Mouse (Mus musculus) cerebellum, adult 9-11 months (tissue): ENCODE measurements around the gene Ptp4a2.
"Not testable (repeated sequence)": the region's sequence is repeated elsewhere in the genome, so short reads cannot be mapped to it uniquely, and the experiment has no call there.

Experiments
- DNase-seq: peaks from one replicate; pipeline ENCODE4 v3.0.0; 2022

Gene Ptp4a2

DNA sequence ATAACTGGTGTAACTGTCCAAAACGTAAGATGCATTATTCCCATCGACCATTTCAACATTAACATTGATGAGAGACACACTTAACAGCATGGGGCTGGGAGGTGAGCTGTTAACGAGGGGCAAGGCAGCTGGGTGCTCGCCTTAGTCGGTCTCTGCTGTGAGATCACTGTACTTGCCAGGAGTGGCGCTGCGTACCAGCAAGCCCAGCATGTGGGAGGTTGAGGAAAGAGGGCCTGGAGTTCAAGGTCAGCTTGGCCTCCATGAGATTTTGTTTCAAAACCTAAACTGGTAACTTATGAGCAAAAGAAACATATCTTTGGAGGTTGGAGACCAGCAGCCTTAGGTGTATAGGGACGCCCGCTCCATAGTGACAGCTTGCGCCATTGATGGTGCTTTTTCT is 78.6 kb downstream of the Ptp4a2 start:
- no peak for DNase-seq

DNA sequence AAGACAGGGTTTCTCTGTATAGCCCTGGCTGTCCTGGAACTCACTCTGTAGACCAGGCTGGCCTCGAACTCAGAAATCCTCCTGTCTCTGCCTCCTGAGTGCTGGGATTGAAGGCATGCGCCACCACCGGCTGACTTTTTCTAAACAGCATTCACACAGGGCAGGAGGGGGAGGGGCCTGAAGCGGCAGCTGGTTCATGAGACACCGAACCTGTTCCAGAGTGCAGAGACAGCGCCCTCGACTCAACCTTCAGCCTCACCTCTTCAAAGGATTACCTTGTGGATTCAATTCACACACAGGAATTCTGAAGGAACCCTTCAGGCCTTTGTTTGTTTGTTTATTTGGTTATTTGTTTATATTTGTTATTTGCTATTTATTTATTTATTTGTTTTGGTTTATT is 79.1 kb downstream of the Ptp4a2 start:
- no peak for DNase-seq

DNA sequence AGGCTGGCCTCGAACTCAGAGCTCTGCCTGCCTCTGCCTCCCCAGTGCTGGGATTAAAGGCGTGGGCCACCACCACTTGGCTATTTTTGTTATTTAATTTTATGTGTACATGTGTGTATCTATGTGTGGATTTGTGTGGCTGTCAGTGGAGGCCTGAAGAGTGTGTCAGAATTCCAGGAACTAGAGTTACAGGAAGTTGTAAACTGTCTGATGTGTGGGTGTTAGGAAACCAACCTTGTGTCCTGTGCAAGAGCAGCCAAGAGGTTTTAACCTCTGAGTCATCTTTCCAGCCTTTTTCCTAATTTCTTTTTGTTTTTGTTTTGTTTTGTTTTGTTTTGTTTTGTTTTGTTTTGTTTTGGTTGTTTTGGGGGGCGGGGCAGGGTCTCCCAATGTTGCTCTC is 83.8 kb downstream of the Ptp4a2 start:
- DNase-seq = no peak

GRCm38 (mm10) chr4:129898815-129899214 is 87.8 kb downstream of the Ptp4a2 start:
- DNase-seq = not testable (repeated sequence)
